Comparison of ENCODE assay signal across 8 mouse cellular contexts in genomic region chr2:179442191-179442540, GRCm38 (mm10). TPM values are rescaled to one million over a fixed set of nuclear protein-coding genes. Genes with fewer than 3 reads are reported as not detected.
A peak's percentile ranks its signal among the peaks of the same experiment; 100 is the strongest.
DNase-seq lines count a peak whose midpoint lies in the region; ATAC-seq lines count a peak whose summit lies in the region.

TSS of gene Cdh4 (plus strand) at chr2:179442431.

- peak within 1 kb of the TSS; percentile 86 for H3K9ac ChIP-seq in hindbrain, embryonic 13.5 days
- peak within 1 kb of the TSS; percentile 37 for H3K9ac ChIP-seq in lung, embryonic 15.5 days

- H3K36me3 ChIP-seq in hindbrain, embryonic 13.5 days, result no peaks in the 10 kb centered on the region
- no peaks in the 10 kb centered on the region for H3K36me3 ChIP-seq in lung, embryonic 15.5 days

- no peaks in the 10 kb centered on the region for H3K9me3 ChIP-seq in hindbrain, embryonic 13.5 days
- no peaks in the 10 kb centered on the region for H3K9me3 ChIP-seq in lung, embryonic 15.5 days

- H3K27ac ChIP-seq in hindbrain, embryonic 13.5 days, result peak within 1 kb of the TSS; percentile 91
- H3K27ac ChIP-seq in lung, embryonic 15.5 days, result no peak within 1 kb of the TSS

- H3K4me3 ChIP-seq in hindbrain, embryonic 13.5 days, result peak within 1 kb of the TSS; percentile 75
- H3K4me3 ChIP-seq in lung, embryonic 15.5 days, result peak within 1 kb of the TSS; percentile 61

- peaks cover 49% of the 10 kb centered on the region for H3K4me1 ChIP-seq in hindbrain, embryonic 13.5 days (replicated peaks)
- H3K4me1 ChIP-seq in lung, embryonic 15.5 days, result peaks cover 17% of the 10 kb centered on the region

- peak within 1 kb of the TSS; percentile 89 for H3K4me2 ChIP-seq in hindbrain, embryonic 13.5 days
- H3K4me2 ChIP-seq in lung, embryonic 15.5 days, result peak within 1 kb of the TSS; percentile 98

- ATAC-seq in hindbrain, embryonic 13.5 days (ENCODE audit: low FRiP score), result peak; percentile 87
- ATAC-seq in lung, embryonic 15.5 days (ENCODE audit: borderline replicate concordance, extremely low read depth, low FRiP score, low TSS enrichment), result peak; percentile 89
- ATAC-seq in monocyte, adult 5-6 weeks (replicated peaks; ENCODE audit: insufficient number of reproducible peaks, low FRiP score, low TSS enrichment, poor library complexity, severe bottlenecking), result no peak

- WGBS in hindbrain, embryonic 13.5 days, result 0% methylated on average over 35 of the region's 40 CpGs
- under 1% methylated on average over 39 of the region's 40 CpGs for WGBS in lung, embryonic 15.5 days

- DNase-seq in ZHBTc4 (ENCODE audit: low read depth, low spot score), result peak; percentile 87
- peak; percentile 85 for DNase-seq in cerebellum, adult 8-10 months
- peak; percentile 40 to 42 for DNase-seq in frontal cortex, postnatal 25 days (ENCODE audit: low spot score in 2 of 2)
- DNase-seq in layer of hippocampus, postnatal 25 days (ENCODE audit: extremely low spot score in 1 of 2, low spot score in 1 of 2), result no peak
- peak; percentile 87 for DNase-seq in retina, embryonic 14.5 days (ENCODE audit: low spot score)

- peaks cover 37% of the 10 kb centered on the region for H3K27me3 ChIP-seq in hindbrain, embryonic 13.5 days
- peaks cover 47% of the 10 kb centered on the region for H3K27me3 ChIP-seq in lung, embryonic 15.5 days

RNA-seq across cellular contexts. Expression of gene Cdh4, which starts in this region (rescaled TPM):
- 37.2 and 37.5 TPM in 2 replicates for polyA plus RNA-seq in hindbrain, embryonic 13.5 days (2015; fragmentation: Nextera tagmentation; extraction: Ambion mirVana)
- total RNA-seq in layer of hippocampus, postnatal 25 days (2021), result 10 to 100 TPM; 11.2 to 12.0 TPM
- polyA plus RNA-seq in lung, embryonic 15.5 days (2015; fragmentation: Nextera tagmentation; extraction: Ambion mirVana), result 7.1 and 7.3 TPM in 2 replicates
- not detected in 3 replicates for total RNA-seq in monocyte, adult 5-6 weeks (2017)

Comparison
In these comparisons a context has a peak if more than half of its experiments do, and no peak if none do; other contexts are left out.
1. RNA of gene Cdh4 (total RNA-seq): 11.2 to 12.0 TPM in layer of hippocampus, postnatal 25 days; not detected in monocyte, adult 5-6 weeks; every median in the first group is over 10 times any median in the second.
2. DNase-seq: peak in ZHBTc4 (single experiment), cerebellum, adult 8-10 months (single experiment), frontal cortex, postnatal 25 days (2 of 2) and retina, embryonic 14.5 days (single experiment); none in layer of hippocampus, postnatal 25 days (0 of 2).